Mouse (Mus musculus): ENCODE data around the gene Lcn9. TPM values are rescaled to one million over a fixed set of nuclear protein-coding genes. Genes with fewer than 3 reads are reported as not detected.

Gene Lcn9
- polyA plus RNA-seq, 1 experiment from 2014 or later: not detected

GRCm38 (mm10) chr2:25850330-25850729 is 27.4 kb downstream of the Lcn9 start:
- Histone ChIP-seq H3K9ac (no peak overlapping the region), H3K9me3 (replicated peaks) (no peaks in the 10 kb centered on the region), H3K4me3 (replicated peaks) (no peak overlapping the region), H3K36me3 (no peaks in the 10 kb centered on the region), H3K27me3 (no peaks in the 10 kb centered on the region), H3K4me2 (replicated peaks) (no peak overlapping the region), H3K27ac (replicated peaks) (no peak overlapping the region), H3K4me1 (peaks cover 12% of the 10 kb centered on the region)
- ATAC-seq (ENCODE audit: insufficient number of reproducible peaks, low FRiP score, low TSS enrichment, low read depth): no peak
- 13% methylated on average over 4 of the region's 4 CpGs for WGBS

GRCm38 (mm10) chr2:25852626-25853025 is 29.7 kb downstream of the Lcn9 start:
- Histone ChIP-seq H3K4me3 (replicated peaks) (no peak overlapping the region), H3K9me3 (replicated peaks) (no peaks in the 10 kb centered on the region), H3K4me1 (0 out of 2 replicates have a peak, but pooled peaks cover 3% of the 10 kb centered on the region), H3K36me3 (no peaks in the 10 kb centered on the region), H3K27me3 (no peaks in the 10 kb centered on the region), H3K9ac (no peak overlapping the region), H3K27ac (replicated peaks) (no peak overlapping the region), H3K4me2 (replicated peaks) (no peak overlapping the region)
- 22% methylated on average over 3 of the region's 3 CpGs for WGBS
- ATAC-seq (ENCODE audit: insufficient number of reproducible peaks, low FRiP score, low TSS enrichment, low read depth): 0 out of 2 replicates have a peak, but pooled peaks have one; percentile 24

GRCm38 (mm10) chr2:25853998-25854397 is 31.0 kb downstream of the Lcn9 start:
- Histone ChIP-seq H3K27me3 (no peaks in the 10 kb centered on the region), H3K4me2 (replicated peaks) (no peak overlapping the region), H3K27ac (replicated peaks) (no peak overlapping the region), H3K9ac (no peak overlapping the region), H3K9me3 (replicated peaks) (no peaks in the 10 kb centered on the region), H3K4me3 (replicated peaks) (no peak overlapping the region), H3K36me3 (no peaks in the 10 kb centered on the region), H3K4me1 (0 out of 2 replicates have a peak, but pooled peaks cover 3% of the 10 kb centered on the region)
- 76% methylated on average over 5 of the region's 5 CpGs for WGBS
- no peak for ATAC-seq (ENCODE audit: insufficient number of reproducible peaks, low FRiP score, low TSS enrichment, low read depth)

- Histone ChIP-seq H3K4me2 (replicated peaks) (no peak overlapping the region), H3K27me3 (peaks cover 25% of the 10 kb centered on the region), H3K27ac (replicated peaks) (no peak overlapping the region), H3K9ac (no peak overlapping the region), H3K36me3 (no peaks in the 10 kb centered on the region), H3K9me3 (replicated peaks) (no peaks in the 10 kb centered on the region), H3K4me3 (replicated peaks) (no peak overlapping the region), H3K4me1 (peaks cover 12% of the 10 kb centered on the region)
- 59% methylated on average over 3 of the region's 3 CpGs for WGBS
- no peak for ATAC-seq (ENCODE audit: insufficient number of reproducible peaks, low FRiP score, low TSS enrichment, low read depth)
Observed at GRCm38 (mm10) chr2:25859891-25860290, 36.9 kb downstream of the Lcn9 start.

- Histone ChIP-seq H3K4me1 (peaks cover 15% of the 10 kb centered on the region), H3K9ac (no peak overlapping the region), H3K27ac (replicated peaks) (no peak overlapping the region), H3K9me3 (replicated peaks) (no peaks in the 10 kb centered on the region), H3K4me2 (replicated peaks) (no peak overlapping the region), H3K4me3 (replicated peaks) (no peak overlapping the region), H3K36me3 (no peaks in the 10 kb centered on the region), H3K27me3 (peaks cover 41% of the 10 kb centered on the region)
- ATAC-seq (ENCODE audit: insufficient number of reproducible peaks, low FRiP score, low TSS enrichment, low read depth): no peak
- WGBS: 71% methylated on average over 2 of the region's 2 CpGs
Observed at GRCm38 (mm10) chr2:25862038-25862437, 39.1 kb downstream of the Lcn9 start.

GRCm38 (mm10) chr2:25862696-25863270 is 39.8 kb downstream of the Lcn9 start:
- no peak overlapping the region for H3K4me2 ChIP-seq (replicated peaks)
- WGBS: 52% methylated on average over 5 of the region's 5 CpGs
- no peaks in the 10 kb centered on the region for H3K9me3 ChIP-seq (replicated peaks)
- H3K9ac ChIP-seq: no peak overlapping the region
- H3K27ac ChIP-seq (replicated peaks): no peak overlapping the region
- ATAC-seq (ENCODE audit: insufficient number of reproducible peaks, low FRiP score, low TSS enrichment, low read depth): no peak
- H3K4me1 ChIP-seq: peaks cover 15% of the 10 kb centered on the region
- H3K36me3 ChIP-seq: no peaks in the 10 kb centered on the region
- H3K27me3 ChIP-seq: peaks cover 41% of the 10 kb centered on the region
- H3K4me3 ChIP-seq (replicated peaks): no peak overlapping the region

GRCm38 (mm10) chr2:25863337-25864131 is 40.6 kb downstream of the Lcn9 start, which contains the start of gene Kcnt1:
Kcnt1 (plus strand) TSS chr2:25863734.
- Histone ChIP-seq H3K36me3 (no peaks in the 10 kb centered on the region), H3K4me2 (replicated peaks) (peak within 1 kb of the TSS; percentile 84), H3K9me3 (replicated peaks) (no peaks in the 10 kb centered on the region), H3K27ac (replicated peaks) (no peak within 1 kb of the TSS), H3K4me1 (peaks cover 15% of the 10 kb centered on the region), H3K9ac (no peak within 1 kb of the TSS), H3K4me3 (replicated peaks) (peak within 1 kb of the TSS; percentile 40), H3K27me3 (peaks cover 41% of the 10 kb centered on the region)
- no peak for ATAC-seq (ENCODE audit: insufficient number of reproducible peaks, low FRiP score, low TSS enrichment, low read depth)
- 0% methylated on average over 45 of the region's 53 CpGs for WGBS

GRCm38 (mm10) chr2:25864230-25864629 is 41.3 kb downstream of the Lcn9 start:
- Histone ChIP-seq H3K4me1 (peaks cover 15% of the 10 kb centered on the region), H3K9me3 (replicated peaks) (no peaks in the 10 kb centered on the region), H3K9ac (no peak overlapping the region), H3K27ac (replicated peaks) (no peak overlapping the region), H3K4me3 (replicated peaks) (peak overlapping the region; percentile 40), H3K4me2 (replicated peaks) (peak overlapping the region; percentile 84), H3K27me3 (peaks cover 41% of the 10 kb centered on the region), H3K36me3 (no peaks in the 10 kb centered on the region)
- no peak for ATAC-seq (ENCODE audit: insufficient number of reproducible peaks, low FRiP score, low TSS enrichment, low read depth)
- 5% methylated on average over 18 of the region's 18 CpGs for WGBS

- peaks cover 41% of the 10 kb centered on the region for H3K27me3 ChIP-seq
- H3K9me3 ChIP-seq (replicated peaks): no peaks in the 10 kb centered on the region
- H3K27ac ChIP-seq (replicated peaks): no peak overlapping the region
- no peak overlapping the region for H3K4me3 ChIP-seq (replicated peaks)
- no peak for ATAC-seq (ENCODE audit: insufficient number of reproducible peaks, low FRiP score, low TSS enrichment, low read depth)
- 2% methylated on average over 4 of the region's 4 CpGs for WGBS
- H3K4me2 ChIP-seq (replicated peaks): no peak overlapping the region
- no peaks in the 10 kb centered on the region for H3K36me3 ChIP-seq
- H3K9ac ChIP-seq: no peak overlapping the region
- peaks cover 15% of the 10 kb centered on the region for H3K4me1 ChIP-seq
Observed at GRCm38 (mm10) chr2:25865412-25865811, 42.5 kb downstream of the Lcn9 start.

- H3K4me3 ChIP-seq (replicated peaks): no peak overlapping the region
- no peak overlapping the region for H3K4me2 ChIP-seq (replicated peaks)
- no peak overlapping the region for H3K27ac ChIP-seq (replicated peaks)
- ATAC-seq (ENCODE audit: insufficient number of reproducible peaks, low FRiP score, low TSS enrichment, low read depth): no peak
- H3K36me3 ChIP-seq: no peaks in the 10 kb centered on the region
- no peak overlapping the region for H3K9ac ChIP-seq
- no peaks in the 10 kb centered on the region for H3K9me3 ChIP-seq (replicated peaks)
- 67% methylated on average over 5 of the region's 5 CpGs for WGBS
- H3K4me1 ChIP-seq: peaks cover 15% of the 10 kb centered on the region
- H3K27me3 ChIP-seq: peaks cover 41% of the 10 kb centered on the region
Observed at GRCm38 (mm10) chr2:25866656-25867055, 43.7 kb downstream of the Lcn9 start.
